11 mouse cellular contexts compared by ENCODE assay signal in the genomic region with DNA sequence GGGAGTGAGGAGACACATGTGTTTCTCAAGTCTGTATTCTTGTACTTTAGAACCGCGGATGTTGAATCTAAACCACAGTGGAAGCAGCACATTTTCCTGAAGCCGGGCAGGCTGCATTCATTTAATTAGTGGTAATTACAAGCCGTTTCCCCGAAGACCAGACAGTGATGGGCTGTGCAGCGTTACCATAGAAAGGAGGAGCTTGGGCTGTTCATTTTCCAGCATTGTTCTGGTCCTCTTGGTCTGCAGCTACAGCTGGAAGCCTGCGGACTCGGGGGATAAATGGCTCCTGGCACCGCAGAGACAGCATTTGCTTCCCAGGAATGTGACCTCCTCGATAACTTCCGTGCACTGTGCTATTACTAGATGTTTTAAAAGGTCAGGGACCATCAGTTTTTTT. TPM values are rescaled to one million over a fixed set of nuclear protein-coding genes. Genes with fewer than 3 reads are reported as not detected.
A peak's percentile ranks its signal among the peaks of the same experiment; 100 is the strongest.
DNase-seq lines count a peak whose midpoint lies in the region; ATAC-seq lines count a peak whose summit lies in the region.
"Had no signal": no experiment of that assay in that cellular context is flagged by ENCODE, and none has a peak within 500 bp of the region (broad histone marks: within the 10 kb centered on the region; RNA-seq: fewer than 3 reads in every experiment).

No protein-coding gene starts in this region.

- H3K4me3 ChIP-seq in heart, embryonic 12.5 days = no peak overlapping the region
- 0 out of 2 replicates have a peak overlapping the region, but pooled peaks have one; percentile 0 for H3K4me3 ChIP-seq in hindbrain, embryonic 12.5 days
- peak overlapping the region; percentile 20 for H3K4me3 ChIP-seq in midbrain, embryonic 16.5 days (ENCODE audit: low read depth, low read length)

- H3K27me3 ChIP-seq in heart, embryonic 12.5 days (replicated peaks) = no peaks in the 10 kb centered on the region; the same call in 1 of the 2 replicates
- 0 out of 2 replicates have a peak, but pooled peaks cover 10% of the 10 kb centered on the region for H3K27me3 ChIP-seq in hindbrain, embryonic 12.5 days
- H3K27me3 ChIP-seq in midbrain, embryonic 16.5 days (ENCODE audit: control insufficient read depth, insufficient read depth, low read depth, low read length) = no peaks in the 10 kb centered on the region; the same call in 1 of the 2 replicates

- H3K27ac ChIP-seq in heart, embryonic 12.5 days (ENCODE audit: poor library complexity, severe bottlenecking) = no peak overlapping the region
- H3K27ac ChIP-seq in hindbrain, embryonic 12.5 days = no peak overlapping the region
- H3K27ac ChIP-seq in midbrain, embryonic 16.5 days (ENCODE audit: low read length) = no peak overlapping the region

- H3K9me3 ChIP-seq in heart, embryonic 12.5 days (replicated peaks) = no peaks in the 10 kb centered on the region
- no peaks in the 10 kb centered on the region for H3K9me3 ChIP-seq in hindbrain, embryonic 12.5 days (replicated peaks)
- H3K9me3 ChIP-seq in midbrain, embryonic 16.5 days (replicated peaks; ENCODE audit: control insufficient read depth, low read length, poor library complexity, severe bottlenecking) = no peaks in the 10 kb centered on the region

- H3K4me1 ChIP-seq in heart, embryonic 12.5 days (replicated peaks) = no peaks in the 10 kb centered on the region
- H3K4me1 ChIP-seq in hindbrain, embryonic 12.5 days = peaks cover 4% of the 10 kb centered on the region; the same call in 1 of the 2 replicates
- H3K4me1 ChIP-seq in midbrain, embryonic 16.5 days (ENCODE audit: control insufficient read depth, insufficient read depth, low read length) = peaks cover 5% of the 10 kb centered on the region; the same call in 1 of the 2 replicates

- H3K9ac ChIP-seq in heart, embryonic 12.5 days = no peak overlapping the region
- H3K9ac ChIP-seq in hindbrain, embryonic 12.5 days = no peak overlapping the region
- peak overlapping the region; percentile 48; the same call in 1 of the 2 replicates for H3K9ac ChIP-seq in midbrain, embryonic 16.5 days (ENCODE audit: low read depth, low read length)

- intact Hi-C loops in heart, postnatal 36 days (cut with DNase I) = no loop called here

- WGBS in heart, embryonic 12.5 days = 29% methylated on average over 11 of the region's 11 CpGs
- 12% methylated on average over 11 of the region's 11 CpGs for WGBS in hindbrain, embryonic 12.5 days
- WGBS in midbrain, embryonic 16.5 days = 12% methylated on average over 11 of the region's 11 CpGs

- ATAC-seq in heart, embryonic 12.5 days (ENCODE audit: insufficient number of reproducible peaks, low FRiP score) = no peak
- no peak for ATAC-seq in hindbrain, embryonic 12.5 days (ENCODE audit: low FRiP score)
- peak; percentile 58; the same call in 1 of the 2 replicates for ATAC-seq in midbrain, embryonic 16.5 days
- no peak for ATAC-seq in frontal cortex, adult (ENCODE audit: low TSS enrichment)

- peak overlapping the region; percentile 5; the same call in 1 of the 2 replicates for H3K4me2 ChIP-seq in heart, embryonic 12.5 days
- peak overlapping the region; percentile 25 for H3K4me2 ChIP-seq in hindbrain, embryonic 12.5 days (replicated peaks)
- peak overlapping the region; percentile 45 for H3K4me2 ChIP-seq in midbrain, embryonic 16.5 days (ENCODE audit: low read length)
- H3K4me2 ChIP-seq: liver, embryonic 11.5 days had no signal

- no peak for DNase-seq in heart, postnatal 36 days
- DNase-seq in embryo, embryonic 11 days = peak; percentile 45
- DNase-seq in gastrocnemius, adult 18-20 months (ENCODE audit: low spot score) = no peak
- no peak for DNase-seq in urinary bladder, postnatal 25 days (ENCODE audit: low spot score)
- DNase-seq: cerebellum, adult 11 months; right cerebral cortex, postnatal 4 days had no signal

- H3K36me3 ChIP-seq in heart, embryonic 12.5 days = no peaks in the 10 kb centered on the region
- no peaks in the 10 kb centered on the region for H3K36me3 ChIP-seq in hindbrain, embryonic 12.5 days
- H3K36me3 ChIP-seq in midbrain, embryonic 16.5 days (ENCODE audit: control insufficient read depth, insufficient read depth, low read length) = no peaks in the 10 kb centered on the region

RNA-seq across cellular contexts. Expression of a gene that starts 37.6 kb away (rescaled TPM):
- polyA plus RNA-seq in heart, embryonic 12.5 days (2016; fragmentation: Nextera tagmentation; extraction: Ambion mirVana) = not detected in 2 replicates
- not detected for total RNA-seq in heart, postnatal 36 days (2021)
- 11.2 and 15.8 TPM in 2 replicates for polyA plus RNA-seq in hindbrain, embryonic 12.5 days (2016; fragmentation: Nextera tagmentation; extraction: Ambion mirVana)
- polyA plus RNA-seq in midbrain, embryonic 16.5 days (2015; fragmentation: Nextera tagmentation; extraction: Ambion mirVana) = 3.2 and 4.7 TPM in 2 replicates
- total RNA-seq in gastrocnemius, adult 18-20 months (2021) = not detected
- polyA plus RNA-seq: liver, embryonic 11.5 days had no signal
